Mouse (Mus musculus): ENCODE data around the gene Trim58. TPM values are rescaled to one million over a fixed set of nuclear protein-coding genes. Genes with fewer than 3 reads are reported as not detected.
A peak's percentile ranks its signal among the peaks of the same experiment; 100 is the strongest.

The Trim58 gene
- polyA plus RNA-seq, 1 experiment from 2014 or later: 1.5 TPM

DNA sequence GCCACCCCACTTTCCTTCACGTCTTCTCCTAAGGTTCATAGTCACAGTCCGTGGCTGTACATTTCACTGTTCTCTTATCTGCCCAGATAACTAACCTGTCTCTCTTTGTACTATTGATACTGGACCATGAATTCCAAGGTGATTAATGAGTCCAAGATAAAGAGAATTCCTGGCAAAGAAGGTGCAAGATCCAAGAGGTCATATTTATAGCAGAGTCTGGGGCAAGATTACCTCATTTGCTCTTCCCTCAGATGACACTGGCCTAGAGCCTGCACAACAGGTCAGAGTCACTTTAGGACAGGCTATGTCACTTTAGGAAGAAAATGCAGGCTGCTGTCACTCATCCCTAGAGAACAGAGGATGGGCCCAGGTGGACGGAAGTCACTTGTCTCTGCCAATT lies 35.0 kb upstream of the Trim58 start:
- peak; percentile 22 for ATAC-seq (ENCODE audit: low FRiP score, low TSS enrichment)
- no peak overlapping the region for H3K4me3 ChIP-seq (ENCODE audit: low read depth, low read length)
- DNase-seq (ENCODE audit: low spot score): peak; percentile 44
- TF ChIP-seq EP300 (optimal IDR thresholded peaks at IDR 0.05) (no peak), CTCF (IDR thresholded peaks at IDR 0.05; ENCODE audit: low read depth) (no peak)
- H3K4me1 ChIP-seq (replicated peaks; ENCODE audit: control insufficient read depth, insufficient read depth): no peaks in the 10 kb centered on the region
- H3K36me3 ChIP-seq (ENCODE audit: control insufficient read depth, insufficient read depth, low read length): no peaks in the 10 kb centered on the region
- H3K9me3 ChIP-seq (ENCODE audit: control insufficient read depth, low read length): no peaks in the 10 kb centered on the region
- 49% methylated on average over 3 of the region's 3 CpGs for WGBS
- H3K9ac ChIP-seq (ENCODE audit: low read length): no peak overlapping the region
- H3K4me2 ChIP-seq (replicated peaks; ENCODE audit: low read depth): no peak overlapping the region
- no peaks in the 10 kb centered on the region for H3K27me3 ChIP-seq (ENCODE audit: control insufficient read depth, insufficient read depth, low read length)
- H3K27ac ChIP-seq (replicated peaks): peak overlapping the region; percentile 70

DNA sequence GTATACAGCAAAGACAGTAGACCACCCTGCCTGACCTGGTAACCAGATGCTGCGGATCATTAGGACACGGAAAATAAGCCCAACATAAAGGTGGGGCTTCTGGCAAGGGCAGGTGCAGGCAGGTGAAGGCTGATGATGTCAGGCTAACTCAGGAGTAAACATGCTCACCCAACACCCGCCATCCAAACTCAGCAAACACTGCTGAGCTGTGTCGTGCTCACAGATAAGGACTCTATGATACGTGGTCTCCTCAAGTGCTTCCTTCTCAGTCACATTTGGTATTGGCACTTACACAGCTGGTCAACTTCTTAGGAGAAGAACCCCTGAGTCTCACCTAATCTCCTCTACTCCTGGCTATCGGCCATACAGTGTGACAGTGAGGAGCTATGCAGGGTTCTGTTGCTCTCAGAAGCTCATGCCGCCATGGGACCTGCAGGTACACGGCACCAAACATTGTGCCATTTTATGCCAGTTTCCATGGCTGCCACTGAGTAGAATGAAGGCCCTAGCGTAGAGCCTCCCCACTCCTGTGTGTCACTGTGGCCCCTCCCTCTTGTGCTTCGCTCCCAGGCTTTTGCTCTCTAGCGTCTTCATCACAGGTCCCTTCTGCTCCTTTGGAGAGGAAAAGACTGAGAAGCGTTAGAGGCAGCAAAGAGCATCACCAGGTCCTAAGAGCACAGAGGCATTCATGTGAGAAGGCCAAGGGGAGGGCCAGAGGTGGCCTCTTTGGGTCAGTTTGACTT lies 33.9 kb upstream of the Trim58 start:
- peak; percentile 72 for DNase-seq (ENCODE audit: low spot score)
- peak overlapping the region; percentile 70 for H3K27ac ChIP-seq (replicated peaks)
- no peak overlapping the region for H3K4me2 ChIP-seq (replicated peaks; ENCODE audit: low read depth)
- ATAC-seq (ENCODE audit: low FRiP score, low TSS enrichment): peak; percentile 83
- no peak overlapping the region for H3K9ac ChIP-seq (ENCODE audit: low read length)
- H3K9me3 ChIP-seq (ENCODE audit: control insufficient read depth, low read length): no peaks in the 10 kb centered on the region
- H3K4me3 ChIP-seq (ENCODE audit: low read depth, low read length): no peak overlapping the region
- TF ChIP-seq CTCF (IDR thresholded peaks at IDR 0.05; ENCODE audit: low read depth) (no peak), EP300 (optimal IDR thresholded peaks at IDR 0.05) (no peak)
- no peaks in the 10 kb centered on the region for H3K36me3 ChIP-seq (ENCODE audit: control insufficient read depth, insufficient read depth, low read length)
- no peaks in the 10 kb centered on the region for H3K4me1 ChIP-seq (replicated peaks; ENCODE audit: control insufficient read depth, insufficient read depth)
- 71% methylated on average over 12 of the region's 12 CpGs for WGBS
- H3K27me3 ChIP-seq (ENCODE audit: control insufficient read depth, insufficient read depth, low read length): no peaks in the 10 kb centered on the region

DNA sequence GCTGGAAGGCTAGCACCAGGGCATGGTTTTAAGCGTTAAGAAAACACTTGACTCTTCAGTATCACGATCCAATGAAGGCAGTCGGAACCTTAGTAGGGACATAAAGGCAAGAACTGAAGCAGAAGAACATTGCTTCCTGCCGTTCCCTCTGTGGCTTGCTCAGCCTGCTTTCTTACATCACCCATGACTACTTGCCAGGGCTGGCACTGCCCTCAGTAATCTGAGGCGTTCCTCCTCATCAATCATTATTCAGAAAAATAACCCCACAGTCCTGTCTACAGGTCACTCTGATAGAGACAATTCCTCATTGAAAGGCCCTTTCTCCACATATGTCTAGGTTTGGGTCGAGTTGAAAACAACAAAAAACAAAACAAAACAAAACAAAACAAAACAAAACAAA lies 33.2 kb upstream of the Trim58 start:
- H3K36me3 ChIP-seq (ENCODE audit: control insufficient read depth, insufficient read depth, low read length): no peaks in the 10 kb centered on the region
- H3K4me3 ChIP-seq (ENCODE audit: low read depth, low read length): no peak overlapping the region
- peak; percentile 48 for DNase-seq (ENCODE audit: low spot score)
- TF ChIP-seq CTCF (IDR thresholded peaks at IDR 0.05; ENCODE audit: low read depth) (no peak), EP300 (optimal IDR thresholded peaks at IDR 0.05) (no peak)
- ATAC-seq (ENCODE audit: low FRiP score, low TSS enrichment): peak; percentile 54
- H3K4me2 ChIP-seq (replicated peaks; ENCODE audit: low read depth): no peak overlapping the region
- no peaks in the 10 kb centered on the region for H3K9me3 ChIP-seq (ENCODE audit: control insufficient read depth, low read length)
- 74% methylated on average over 6 of the region's 6 CpGs for WGBS
- 0 out of 2 replicates have a peak overlapping the region, but pooled peaks have one; percentile 70 for H3K27ac ChIP-seq (replicated peaks)
- no peaks in the 10 kb centered on the region for H3K4me1 ChIP-seq (replicated peaks; ENCODE audit: control insufficient read depth, insufficient read depth)
- no peak overlapping the region for H3K9ac ChIP-seq (ENCODE audit: low read length)
- H3K27me3 ChIP-seq (ENCODE audit: control insufficient read depth, insufficient read depth, low read length): no peaks in the 10 kb centered on the region

DNA sequence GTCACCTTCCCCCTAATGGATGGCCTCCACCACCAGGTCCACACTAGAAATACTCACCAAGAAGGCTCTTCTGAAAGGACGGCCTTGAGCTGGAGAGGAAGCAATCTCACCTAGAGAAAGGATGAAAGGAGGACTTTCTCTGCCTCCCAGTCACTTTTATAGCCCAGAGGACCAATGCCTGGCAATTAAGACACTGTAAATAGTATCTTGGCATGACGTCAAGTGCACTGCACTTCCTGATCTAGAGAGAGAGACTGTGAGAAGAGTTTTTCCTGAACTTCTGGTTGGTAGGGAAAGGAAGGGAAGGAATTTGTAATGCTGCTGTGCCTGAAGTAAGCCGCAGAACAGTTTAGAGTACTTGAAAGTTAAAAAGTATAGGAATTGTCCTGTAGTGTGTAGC lies 26.9 kb upstream of the Trim58 start:
- peak; percentile 50 for DNase-seq (ENCODE audit: low spot score)
- Histone ChIP-seq H3K4me1 (replicated peaks; ENCODE audit: control insufficient read depth, insufficient read depth) (no peaks in the 10 kb centered on the region), H3K9ac (ENCODE audit: low read length) (no peak overlapping the region), H3K9me3 (ENCODE audit: control insufficient read depth, low read length) (no peaks in the 10 kb centered on the region), H3K27ac (replicated peaks) (no peak overlapping the region), H3K4me2 (replicated peaks; ENCODE audit: low read depth) (no peak overlapping the region; the same call in 1 of the 2 replicates), H3K36me3 (ENCODE audit: control insufficient read depth, insufficient read depth, low read length) (no peaks in the 10 kb centered on the region), H3K27me3 (ENCODE audit: control insufficient read depth, insufficient read depth, low read length) (no peaks in the 10 kb centered on the region), H3K4me3 (ENCODE audit: low read depth, low read length) (no peak overlapping the region)
- ATAC-seq (ENCODE audit: low FRiP score, low TSS enrichment): peak; percentile 58
- no peak for TF ChIP-seq EP300 (optimal IDR thresholded peaks at IDR 0.05)
- no peak for TF ChIP-seq CTCF (IDR thresholded peaks at IDR 0.05; ENCODE audit: low read depth)
- WGBS: 55% methylated on average over 3 of the region's 3 CpGs

DNA sequence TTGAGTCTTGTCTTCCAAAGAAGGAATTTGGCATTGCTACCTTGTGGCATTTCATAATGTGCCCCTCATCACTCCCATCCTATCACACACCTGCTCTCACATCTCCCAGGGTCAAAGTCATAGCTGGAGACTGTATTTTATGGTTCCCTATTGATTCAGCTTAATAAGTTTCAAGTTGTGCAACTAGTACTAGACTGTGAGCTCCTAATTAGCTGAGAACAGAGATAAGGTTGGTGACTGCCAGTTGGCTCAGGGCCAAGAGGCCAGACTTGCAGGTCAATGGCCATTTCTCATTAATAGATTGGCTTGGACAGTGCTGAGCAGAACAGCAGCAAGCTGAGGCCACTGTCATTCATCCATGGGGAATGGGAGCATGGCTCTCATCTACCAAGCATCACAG lies 25.7 kb upstream of the Trim58 start:
- H3K27ac ChIP-seq (replicated peaks): no peak overlapping the region
- TF ChIP-seq EP300 (optimal IDR thresholded peaks at IDR 0.05) (no peak), CTCF (IDR thresholded peaks at IDR 0.05; ENCODE audit: low read depth) (no peak)
- no peak overlapping the region for H3K4me3 ChIP-seq (ENCODE audit: low read depth, low read length)
- H3K36me3 ChIP-seq (ENCODE audit: control insufficient read depth, insufficient read depth, low read length): no peaks in the 10 kb centered on the region
- H3K9me3 ChIP-seq (ENCODE audit: control insufficient read depth, low read length): no peaks in the 10 kb centered on the region
- H3K4me1 ChIP-seq (replicated peaks; ENCODE audit: control insufficient read depth, insufficient read depth): no peaks in the 10 kb centered on the region
- peak; percentile 62 for DNase-seq (ENCODE audit: low spot score)
- no peak overlapping the region for H3K4me2 ChIP-seq (replicated peaks; ENCODE audit: low read depth)
- no peaks in the 10 kb centered on the region for H3K27me3 ChIP-seq (ENCODE audit: control insufficient read depth, insufficient read depth, low read length)
- no peak overlapping the region for H3K9ac ChIP-seq (ENCODE audit: low read length)
- ATAC-seq (ENCODE audit: low FRiP score, low TSS enrichment): 0 out of 2 replicates have a peak, but pooled peaks have one; percentile 4

DNA sequence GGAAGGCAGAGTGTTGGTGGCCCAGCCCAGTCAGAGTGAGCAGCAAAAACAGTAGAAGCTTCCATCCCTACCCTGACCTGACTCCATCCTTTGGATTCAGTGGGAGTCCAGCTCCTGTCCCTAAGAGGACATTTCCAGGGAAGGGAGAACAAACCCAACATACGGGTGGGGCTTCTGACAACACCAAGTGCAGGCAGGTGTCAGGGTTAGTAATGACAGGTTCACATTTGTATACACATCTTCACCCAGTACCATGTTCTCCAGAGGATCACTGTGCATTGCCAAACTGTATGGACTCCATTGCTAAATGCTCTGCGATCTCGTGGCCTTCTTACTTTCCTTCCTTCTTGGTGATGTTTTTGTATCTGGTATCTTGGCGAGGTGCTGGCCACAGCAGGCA lies 24.3 kb upstream of the Trim58 start, which contains the start of gene 2210407C18Rik:
Gene 2210407C18Rik (minus strand): TSS at position 101 of the 400 bp plus-strand sequence.
- no peaks in the 10 kb centered on the region for H3K4me1 ChIP-seq (replicated peaks; ENCODE audit: control insufficient read depth, insufficient read depth)
- H3K27ac ChIP-seq (replicated peaks): no peak within 1 kb of the TSS
- no peak within 1 kb of the TSS for H3K4me2 ChIP-seq (replicated peaks; ENCODE audit: low read depth)
- DNase-seq (ENCODE audit: low spot score): no peak
- no peak within 1 kb of the TSS for H3K9ac ChIP-seq (ENCODE audit: low read length)
- H3K36me3 ChIP-seq (ENCODE audit: control insufficient read depth, insufficient read depth, low read length): no peaks in the 10 kb centered on the region
- WGBS: 87% methylated on average over 4 of the region's 4 CpGs
- TF ChIP-seq EP300 (optimal IDR thresholded peaks at IDR 0.05) (no peak), CTCF (IDR thresholded peaks at IDR 0.05; ENCODE audit: low read depth) (no peak)
- H3K27me3 ChIP-seq (ENCODE audit: control insufficient read depth, insufficient read depth, low read length): no peaks in the 10 kb centered on the region
- H3K4me3 ChIP-seq (ENCODE audit: low read depth, low read length): no peak within 1 kb of the TSS
- H3K9me3 ChIP-seq (ENCODE audit: control insufficient read depth, low read length): no peaks in the 10 kb centered on the region
- ATAC-seq (ENCODE audit: low FRiP score, low TSS enrichment): no peak
